9 mouse cellular contexts compared by ENCODE assay signal in the genomic region with DNA sequence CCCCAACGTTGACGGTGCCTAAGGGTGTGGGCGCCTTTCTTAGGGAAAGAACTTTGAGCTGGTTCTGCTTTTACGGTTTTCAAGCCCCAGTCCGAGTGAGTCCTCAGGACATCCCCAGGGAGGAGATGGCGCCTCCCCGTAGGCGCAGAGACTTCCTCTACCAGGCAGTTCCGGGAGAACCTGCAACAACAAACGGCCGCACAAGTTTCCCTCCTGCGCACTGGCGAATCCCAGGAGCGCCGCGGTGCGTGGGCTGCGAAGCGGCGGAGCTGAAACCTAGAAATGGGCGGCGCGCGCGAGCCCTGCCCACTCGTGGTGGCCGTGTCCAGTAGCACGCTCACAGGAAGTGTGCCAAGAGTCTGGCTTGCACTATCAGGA. TPM values are rescaled to one million over a fixed set of nuclear protein-coding genes. Genes with fewer than 3 reads are reported as not detected.
DNase-seq lines count a peak whose midpoint lies in the region; ATAC-seq and TF ChIP-seq lines count a peak whose summit lies in the region.
"Had no signal": no experiment of that assay in that cellular context is flagged by ENCODE, and none has a peak within 500 bp of the region (broad histone marks: within the 10 kb centered on the region; RNA-seq: fewer than 3 reads in every experiment).

No protein-coding gene starts in this region.

- 2% methylated on average over 28 of the region's 28 CpGs for WGBS in forebrain, postnatal 0 days
- WGBS in lung, adult 2 months = under 1% methylated on average over 28 of the region's 28 CpGs
- WGBS in neural tube, embryonic 15.5 days = under 1% methylated on average over 28 of the region's 28 CpGs

- DNase-seq in ES-CJ7 (ENCODE audit: low read depth, low spot score) = peak; percentile 14
- peak; percentile 75 for DNase-seq in cerebellum, adult 18-20 months
- DNase-seq in forebrain, postnatal 0 days = peak; percentile 33
- DNase-seq in heart, postnatal 25 days (ENCODE audit: low spot score) = peak; percentile 63
- peak; percentile 80 to 88 for DNase-seq in kidney, postnatal 4 days
- DNase-seq in lung, adult 2 months = peak; percentile 49
- DNase-seq in urinary bladder, postnatal 25 days (ENCODE audit: low spot score) = peak; percentile 48

- no peaks in the 10 kb centered on the region for H3K36me3 ChIP-seq in forebrain, postnatal 0 days (ENCODE audit: insufficient read depth)
- H3K36me3 ChIP-seq in neural tube, embryonic 15.5 days = no peaks in the 10 kb centered on the region
- H3K36me3 ChIP-seq: G1E had no signal

- peak overlapping the region; percentile 93 for H3K4me2 ChIP-seq in forebrain, postnatal 0 days (ENCODE audit: low read depth)
- H3K4me2 ChIP-seq in neural tube, embryonic 15.5 days = peak overlapping the region; percentile 86

- peak overlapping the region; percentile 49 for H3K9ac ChIP-seq in forebrain, postnatal 0 days
- peak overlapping the region; percentile 34; the same call in 1 of the 2 replicates for H3K9ac ChIP-seq in neural tube, embryonic 15.5 days (replicated peaks)

- no peak for ATAC-seq in forebrain, postnatal 0 days
- ATAC-seq in neural tube, embryonic 15.5 days (ENCODE audit: low FRiP score) = no peak

- peaks cover 9% of the 10 kb centered on the region for H3K4me1 ChIP-seq in forebrain, postnatal 0 days (ENCODE audit: insufficient read depth)
- H3K4me1 ChIP-seq in lung, adult 2 months (ENCODE audit: control insufficient read depth, insufficient read depth, low read length) = no peaks in the 10 kb centered on the region; the same call in 1 of the 2 replicates
- H3K4me1 ChIP-seq in neural tube, embryonic 15.5 days = peaks cover 30% of the 10 kb centered on the region

- intact Hi-C loops in heart, postnatal 25 days (cut with DNase I) = loop anchor here (5.0 kb wide), 1 partner anchor 80 kb away; no protein-coding TSS in a partner anchor

- H3K27ac ChIP-seq in forebrain, postnatal 0 days (ENCODE audit: low read depth, low read length) = no peak overlapping the region
- H3K27ac ChIP-seq in neural tube, embryonic 15.5 days (replicated peaks) = no peak overlapping the region

- TF ChIP-seq CTCF in forebrain, postnatal 0 days (IDR thresholded peaks at IDR 0.05; ENCODE audit: low read depth) = no peak; the same call in 1 of the 2 replicates
- no peak for TF ChIP-seq CTCF in lung, adult 2 months (IDR thresholded peaks at IDR 0.05; ENCODE audit: insufficient read depth, low read length)

- TF ChIP-seq POLR2A in lung, adult 2 months (IDR thresholded peaks at IDR 0.05; ENCODE audit: borderline replicate concordance, extremely low read depth, low read depth, low read length) = peak; percentile 40; the same call in 1 of the 2 replicates

- no peaks in the 10 kb centered on the region for H3K9me3 ChIP-seq in forebrain, postnatal 0 days (ENCODE audit: low read length)
- H3K9me3 ChIP-seq in neural tube, embryonic 15.5 days (replicated peaks) = no peaks in the 10 kb centered on the region

- H3K27me3 ChIP-seq in forebrain, postnatal 0 days (ENCODE audit: insufficient read depth, low read length) = peaks cover 15% of the 10 kb centered on the region; the same call in 1 of the 2 replicates
- H3K27me3 ChIP-seq in neural tube, embryonic 15.5 days (replicated peaks) = peaks cover 63% of the 10 kb centered on the region

- H3K4me3 ChIP-seq in forebrain, postnatal 0 days (ENCODE audit: low read depth, low read length) = peak overlapping the region; percentile 47
- peak overlapping the region; percentile 76 for H3K4me3 ChIP-seq in lung, adult 2 months (replicated peaks; ENCODE audit: extremely low read depth, low read depth, low read length)
- H3K4me3 ChIP-seq in neural tube, embryonic 15.5 days (replicated peaks) = peak overlapping the region; percentile 51

RNA-seq across cellular contexts. Expression of a gene that starts 2.0 kb away (rescaled TPM):
- 3.3 and 4.8 TPM in 2 replicates for total RNA-seq in forebrain, postnatal 0 days (2014; rRNA removed)
- polyA plus RNA-seq in forebrain, postnatal 0 days (2015; fragmentation: Nextera tagmentation; extraction: Ambion mirVana) = 2.6 and 3.8 TPM in 2 replicates
- total RNA-seq in heart, postnatal 25 days (2021) = 1 to 10 TPM; 2.2 to 3.1 TPM
- 3.5 TPM in 2 replicates for polyA plus RNA-seq in lung, adult 2 months (2012; rRNA removed)
- 1.0 and 1.6 TPM in 2 replicates for polyA plus RNA-seq in neural tube, embryonic 15.5 days (2015; fragmentation: Nextera tagmentation; extraction: Ambion mirVana)
- polyA plus RNA-seq: G1E had no signal

Comparison
In these comparisons a context has a peak if more than half of its experiments do, and no peak if none do; other contexts are left out.
1. DNase-seq: peak in every context shown above with its lines; median percentile 84 in kidney, postnatal 4 days; 75 in cerebellum, adult 18-20 months; 63 in heart, postnatal 25 days; 49 in lung, adult 2 months; 48 in urinary bladder, postnatal 25 days; 33 in forebrain, postnatal 0 days; 14 in ES-CJ7.